ENCODE assay signal across 8 mouse cellular contexts in genomic region chr11:59282933-59283332, GRCm38 (mm10). TPM values are rescaled to one million over a fixed set of nuclear protein-coding genes. Genes with fewer than 3 reads are reported as not detected.
DNase-seq lines count a peak whose midpoint lies in the region; ATAC-seq lines count a peak whose summit lies in the region.

No protein-coding gene starts in this region.

- peaks cover 3 to 5% of the 10 kb centered on the region in 2 experiments; a peak in 2 of 4 replicates for H3K4me1 ChIP-seq in heart, embryonic 14.5 days (ENCODE audit: control insufficient read depth in 2 of 2, insufficient read depth in 2 of 2, low read length in 2 of 2)

- 51% methylated on average over 10 of the region's 10 CpGs for WGBS in heart, embryonic 14.5 days

- H3K27me3 ChIP-seq in heart, embryonic 14.5 days (ENCODE audit: control insufficient read depth, insufficient read depth, low read length) = peaks cover 88% of the 10 kb centered on the region

- H3K4me3 ChIP-seq in heart, embryonic 14.5 days (ENCODE audit: control insufficient read depth in 1 of 2, insufficient read depth in 1 of 2, low read depth in 1 of 2, low read length in 2 of 2) = no peak overlapping the region

- DNase-seq in right cerebral cortex, postnatal 10 days (ENCODE audit: low spot score in 2 of 2) = peak; percentile 69 to 75
- no peak for DNase-seq in right cerebral cortex, adult 18-20 months
- DNase-seq in cerebellum, adult 8-10 months = peak; percentile 72
- peak; percentile 82 for DNase-seq in lung, postnatal 36 days
- no peak for DNase-seq in natural killer cell, adult 2 months (ENCODE audit: low spot score in 2 of 2)
- DNase-seq in spleen, adult 18-20 months = no peak

- H3K9me3 ChIP-seq in heart, embryonic 14.5 days (ENCODE audit: control insufficient read depth, low read length) = no peaks in the 10 kb centered on the region

- ATAC-seq in heart, embryonic 14.5 days (ENCODE audit: insufficient number of reproducible peaks, insufficient read depth, low FRiP score, low read depth) = peak; percentile 83
- ATAC-seq in frontal cortex, adult (ENCODE audit: low TSS enrichment) = no peak

- H3K27ac ChIP-seq in heart, embryonic 14.5 days (replicated peaks in 1 of 2; ENCODE audit: control insufficient read depth in 1 of 2, insufficient read depth in 1 of 2, low read depth in 2 of 2, low read length in 2 of 2) = no peak overlapping the region

- H3K36me3 ChIP-seq in heart, embryonic 14.5 days (ENCODE audit: control insufficient read depth, insufficient read depth, low read length) = no peaks in the 10 kb centered on the region

- no peak overlapping the region for H3K4me2 ChIP-seq in heart, embryonic 14.5 days (ENCODE audit: low read length)

- H3K9ac ChIP-seq in heart, embryonic 14.5 days (ENCODE audit: low read length) = no peak overlapping the region

RNA-seq across cellular contexts. Expression of gene Wnt3a, which starts 7.6 kb away (rescaled TPM):
- polyA plus RNA-seq in heart, embryonic 14.5 days (2014; fragmentation: Nextera tagmentation; extraction: Ambion mirVana) = not detected in 2 replicates

RNA-seq across cellular contexts. Expression of gene Wnt9a, which starts 23.8 kb away (rescaled TPM):
- polyA plus RNA-seq in heart, embryonic 14.5 days (2014; fragmentation: Nextera tagmentation; extraction: Ambion mirVana) = 0.97 and 1.2 TPM in 2 replicates

RNA-seq across cellular contexts. Expression of gene Arf1, which starts 54.9 kb away (rescaled TPM):
- 556 and 557 TPM in 2 replicates for polyA plus RNA-seq in heart, embryonic 14.5 days (2014; fragmentation: Nextera tagmentation; extraction: Ambion mirVana)

Comparison
In these comparisons a context has a peak if more than half of its experiments do, and no peak if none do; other contexts are left out.
1. DNase-seq: peak in right cerebral cortex, postnatal 10 days (2 of 2), cerebellum, adult 8-10 months (single experiment) and lung, postnatal 36 days (single experiment); none in right cerebral cortex, adult 18-20 months (single experiment), natural killer cell, adult 2 months (0 of 2) and spleen, adult 18-20 months (0 of 2).